Mouse (Mus musculus) forebrain, embryonic 10.5 days (tissue): Measurements from ENCODE around the gene Aarsd1. TPM values are rescaled to one million over a fixed set of nuclear protein-coding genes. Genes with fewer than 3 reads are reported as not detected.
"Not testable (repeated sequence)": the region's sequence is repeated elsewhere in the genome, so short reads cannot be mapped to it uniquely, and the experiment has no call there.

Source experiments
- DNase-seq: peaks from one replicate; pipeline ENCODE4 v3.0.0-alpha.2; 2017; ENCODE audit warnings: low spot score; ENCODE audit errors: extremely low spot score
- H3K27ac ChIP-seq: fragments of 300-500 bp; sonication (generic); 2 replicates; pipeline ENCODE4 v1.5.1; 2016; ENCODE audit warnings: mild to moderate bottlenecking
- H3K27me3 ChIP-seq: fragments of 300-500 bp; sonication (generic); 2 replicates; pipeline ENCODE4 v1.6.1; 2016; ENCODE audit warnings: mild to moderate bottlenecking; ENCODE audit not compliant: poor library complexity, severe bottlenecking
- H3K36me3 ChIP-seq: fragments of 300-500 bp; sonication (generic); replicated peaks from 2 replicates; pipeline ENCODE4 v1.6.1; 2016; ENCODE audit warnings: mild to moderate bottlenecking, moderate library complexity
- H3K4me1 ChIP-seq: fragments of 300-500 bp; sonication (generic); 2 replicates; pipeline ENCODE4 v1.6.1; 2016
- H3K4me3 ChIP-seq: fragments of 300-500 bp; sonication (generic); 2 replicates; pipeline ENCODE4 v1.5.1; 2016; ENCODE audit warnings: mild to moderate bottlenecking, moderate library complexity
- H3K9me3 ChIP-seq: fragments of 300-500 bp; sonication (generic); 2 replicates; pipeline ENCODE4 v1.6.1; 2016; ENCODE audit warnings: mild to moderate bottlenecking, moderate library complexity
- WGBS: fragments of 180-500 bp; shearing (Covaris S2); methylation state at CpG from one replicate; pipeline ENCODE4 v1.1.7; 2016; 5-methylcytosine and 5-hydroxymethylcytosine counted together
- polyA plus RNA-seq: library from polyadenylated mRNA; unstranded; fragments of >200 nt; fragmentation: Nextera tagmentation; extraction: Ambion mirVana; gene quantifications from 2 replicates; pipeline ENCODE4 v1.2.1, GENCODE M21; 2016

Gene Aarsd1
- polyA plus RNA-seq, 1 experiment from 2014 or later: 115 TPM

DNA sequence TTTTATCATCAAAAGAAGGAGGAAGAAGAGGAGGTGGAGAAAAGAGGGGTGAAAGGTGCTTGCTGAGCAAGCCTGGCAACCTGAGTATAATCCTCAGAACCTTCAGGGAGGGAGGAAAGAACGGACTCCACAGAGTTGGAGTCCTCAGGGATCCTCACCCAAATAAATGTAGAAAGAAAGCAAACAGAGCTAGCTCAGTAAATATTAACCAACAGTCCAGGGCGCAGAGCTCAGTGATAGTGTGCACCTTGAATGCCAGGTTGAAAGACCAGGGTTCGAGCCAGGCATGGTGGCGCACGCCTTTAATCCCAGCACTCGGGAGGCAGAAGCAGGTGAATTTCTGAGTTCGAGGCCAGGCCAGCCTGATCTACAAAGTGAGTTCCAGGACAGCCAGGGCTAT, 38.2 kb upstream of the Aarsd1 start:
- 93% methylated on average over 7 of the region's 7 CpGs for WGBS
- DNase-seq: no peak
- no peaks in the 10 kb centered on the region for H3K27me3 ChIP-seq

DNA sequence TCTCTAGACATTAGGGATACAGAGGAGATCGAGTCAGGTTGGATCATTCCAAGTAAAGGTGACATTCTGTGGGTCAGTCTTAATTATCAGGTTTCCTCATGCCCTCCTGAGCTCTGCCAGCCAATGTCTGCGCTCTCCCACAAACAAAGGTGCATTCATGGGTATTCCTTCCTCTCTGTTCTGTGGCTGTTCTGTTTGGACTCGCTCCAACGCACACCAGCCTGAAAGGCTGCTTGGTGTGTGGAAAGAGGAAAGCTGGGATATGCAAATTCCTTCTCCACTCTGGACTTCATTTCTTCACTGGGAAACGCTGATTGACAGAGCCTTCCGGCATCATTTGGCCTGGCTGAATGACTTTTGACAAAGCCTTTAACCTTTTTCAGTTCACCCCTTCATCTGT, 37.3 kb upstream of the Aarsd1 start:
- H3K4me3 ChIP-seq: no peak overlapping the region
- no peak for DNase-seq
- H3K4me1 ChIP-seq: peaks cover 40% of the 10 kb centered on the region
- peaks cover 18% of the 10 kb centered on the region for H3K36me3 ChIP-seq
- 45% methylated on average over 6 of the region's 6 CpGs for WGBS
- peak overlapping the region; percentile 3; the same call in 1 of the 2 replicates for H3K27ac ChIP-seq
- no peaks in the 10 kb centered on the region for H3K27me3 ChIP-seq
- no peaks in the 10 kb centered on the region for H3K9me3 ChIP-seq

More for the DNA sequence above, 38.2 kb upstream of the Aarsd1 start:
- Histone ChIP-seq H3K4me3 (no peak overlapping the region), H3K4me1 (peaks cover 48% of the 10 kb centered on the region), H3K36me3 (peaks cover 27% of the 10 kb centered on the region), H3K9me3 (no peaks in the 10 kb centered on the region), H3K27ac (no peak overlapping the region)

DNA sequence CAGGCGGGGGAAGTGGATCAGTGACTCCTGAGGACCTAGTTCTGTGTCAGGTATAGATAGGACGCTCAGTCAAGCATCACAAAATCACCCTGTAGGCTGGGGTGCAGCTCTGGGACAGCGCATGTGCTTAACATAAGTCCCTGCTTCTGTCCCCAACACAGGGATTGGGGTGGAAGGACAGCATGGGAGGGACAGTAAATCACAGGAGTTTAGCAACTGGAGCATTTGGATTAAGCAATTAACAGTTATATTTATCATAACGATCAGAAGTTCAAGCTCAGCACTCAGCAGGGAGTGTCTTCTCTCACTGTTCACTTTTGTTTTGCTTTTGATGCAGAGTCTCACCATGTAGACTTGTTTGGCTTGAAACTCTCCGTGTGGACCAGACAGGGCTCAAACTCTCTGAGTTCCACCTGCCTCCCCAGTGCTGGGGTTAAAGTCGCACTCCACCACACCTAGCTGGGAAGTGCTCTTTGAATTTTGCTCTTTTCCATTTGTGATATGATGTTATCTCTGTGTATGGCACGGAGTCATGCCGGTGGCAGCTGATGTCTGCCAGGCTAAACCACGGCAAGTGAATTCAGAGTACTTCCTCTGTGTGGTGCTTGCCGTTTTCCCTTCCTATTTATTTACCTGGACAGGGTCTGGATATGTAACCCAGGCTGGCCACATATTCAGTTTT, 34.8 kb upstream of the Aarsd1 start:
- no peaks in the 10 kb centered on the region for H3K27me3 ChIP-seq
- no peak overlapping the region for H3K4me3 ChIP-seq
- H3K4me1 ChIP-seq: peaks cover 32% of the 10 kb centered on the region
- no peaks in the 10 kb centered on the region for H3K36me3 ChIP-seq
- 79% methylated on average over 10 of the region's 10 CpGs for WGBS
- DNase-seq: no peak
- no peak overlapping the region for H3K27ac ChIP-seq
- H3K9me3 ChIP-seq: no peaks in the 10 kb centered on the region

DNA sequence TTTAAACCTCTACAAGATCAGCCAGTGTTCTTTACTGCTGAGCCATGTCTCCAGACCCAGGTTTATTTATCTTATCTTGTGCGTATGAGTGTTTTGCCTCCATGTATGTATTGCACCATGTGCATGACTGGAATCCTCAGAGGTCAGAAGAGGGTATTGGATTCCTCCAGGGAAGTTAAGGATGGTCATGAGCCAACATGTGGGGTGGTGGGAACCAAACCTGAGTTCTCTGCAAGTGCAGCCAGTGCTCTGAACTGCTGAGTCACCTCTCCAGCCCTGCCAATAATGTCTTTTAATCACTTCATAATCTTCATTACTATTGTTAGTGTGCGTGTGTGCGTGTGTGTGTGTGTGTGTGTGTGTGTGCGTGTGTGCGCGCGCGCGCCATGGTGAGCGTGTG, 34.1 kb upstream of the Aarsd1 start:
- WGBS: 95% methylated on average over 10 of the region's 10 CpGs
- H3K36me3 ChIP-seq: peaks cover 4% of the 10 kb centered on the region
- H3K4me1 ChIP-seq: peaks cover 32% of the 10 kb centered on the region
- no peak overlapping the region for H3K27ac ChIP-seq
- no peaks in the 10 kb centered on the region for H3K27me3 ChIP-seq
- H3K4me3 ChIP-seq: no peak overlapping the region
- no peak for DNase-seq
- no peaks in the 10 kb centered on the region for H3K9me3 ChIP-seq

DNA sequence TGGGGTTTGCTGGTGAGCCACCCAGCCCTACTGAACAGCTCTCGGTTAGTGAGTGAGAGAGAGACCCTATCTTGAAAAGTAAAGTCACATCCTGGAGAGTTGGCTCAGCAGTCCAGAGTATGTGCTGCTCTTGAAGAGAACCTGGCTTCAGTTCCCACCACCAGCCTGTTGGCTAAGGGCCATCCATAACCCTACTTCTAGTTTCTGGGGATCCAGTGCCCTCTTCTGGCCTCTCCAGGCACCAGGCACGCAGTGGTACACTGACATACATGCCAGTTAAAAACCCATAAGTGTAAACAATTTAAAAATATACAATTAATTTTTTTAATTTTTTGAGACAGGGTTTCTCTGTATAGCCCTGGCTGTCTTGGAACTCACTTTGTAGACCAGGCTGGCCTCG, 33.0 kb upstream of the Aarsd1 start:
- H3K27ac ChIP-seq: no peak overlapping the region
- H3K4me3 ChIP-seq: no peak overlapping the region
- peaks cover 13% of the 10 kb centered on the region for H3K36me3 ChIP-seq
- H3K4me1 ChIP-seq: peaks cover 27% of the 10 kb centered on the region
- DNase-seq: no peak
- H3K9me3 ChIP-seq: no peaks in the 10 kb centered on the region
- no peaks in the 10 kb centered on the region for H3K27me3 ChIP-seq
- WGBS: 80% methylated on average over 3 of the region's 3 CpGs

DNA sequence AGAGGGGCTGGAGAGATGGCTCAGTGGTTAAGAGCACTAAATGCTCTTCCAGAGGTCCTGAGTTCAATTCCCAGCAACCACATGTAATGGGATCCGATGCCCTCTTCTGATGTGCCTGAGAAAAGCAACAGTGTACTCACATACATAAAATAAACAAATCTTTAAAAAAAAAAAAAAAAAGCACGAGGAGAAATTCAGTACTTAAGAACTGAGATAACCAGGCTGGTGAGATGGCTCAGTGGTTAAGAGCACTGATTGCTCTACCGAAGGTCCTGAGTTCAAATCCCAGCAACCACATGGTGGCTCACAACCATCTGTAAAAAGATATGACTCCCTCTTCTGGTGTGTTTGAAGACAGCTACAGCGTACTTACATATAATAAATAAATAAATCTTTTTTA, 32.2 kb upstream of the Aarsd1 start:
- not testable (repeated sequence) for H3K27ac ChIP-seq, H3K4me3 ChIP-seq, H3K9me3 ChIP-seq, H3K27me3 ChIP-seq, DNase-seq
- 90% methylated on average over 4 of the region's 4 CpGs for WGBS
- Histone ChIP-seq H3K4me1 (peaks cover 23% of the 10 kb centered on the region), H3K36me3 (peaks cover 21% of the 10 kb centered on the region)

DNA sequence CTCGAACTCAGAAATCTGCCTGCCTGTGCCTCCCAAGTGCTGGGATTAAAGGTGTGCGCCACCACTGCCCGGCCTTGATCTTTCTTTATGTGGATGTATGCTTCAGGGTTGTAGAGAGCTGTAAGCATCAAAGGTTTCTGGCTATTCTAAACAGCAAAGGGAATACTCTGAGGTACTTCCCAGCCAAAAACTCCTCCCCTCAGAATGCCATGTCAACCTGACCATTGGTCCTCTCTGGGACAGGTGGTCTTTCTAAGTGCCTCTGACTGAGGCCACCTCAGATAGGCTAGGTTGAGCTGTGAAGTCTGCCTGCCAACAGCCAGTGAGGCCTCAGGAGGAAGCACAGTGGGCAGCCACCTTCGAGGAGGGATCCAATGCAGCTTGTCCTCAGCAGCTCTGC, 31.5 kb upstream of the Aarsd1 start:
- no peak for DNase-seq
- no peaks in the 10 kb centered on the region for H3K9me3 ChIP-seq
- H3K36me3 ChIP-seq: peaks cover 28% of the 10 kb centered on the region
- H3K27ac ChIP-seq: no peak overlapping the region
- H3K27me3 ChIP-seq: no peaks in the 10 kb centered on the region
- H3K4me3 ChIP-seq: peak overlapping the region; percentile 32; the same call in 1 of the 2 replicates
- 88% methylated on average over 4 of the region's 4 CpGs for WGBS
- peaks cover 23% of the 10 kb centered on the region for H3K4me1 ChIP-seq

DNA sequence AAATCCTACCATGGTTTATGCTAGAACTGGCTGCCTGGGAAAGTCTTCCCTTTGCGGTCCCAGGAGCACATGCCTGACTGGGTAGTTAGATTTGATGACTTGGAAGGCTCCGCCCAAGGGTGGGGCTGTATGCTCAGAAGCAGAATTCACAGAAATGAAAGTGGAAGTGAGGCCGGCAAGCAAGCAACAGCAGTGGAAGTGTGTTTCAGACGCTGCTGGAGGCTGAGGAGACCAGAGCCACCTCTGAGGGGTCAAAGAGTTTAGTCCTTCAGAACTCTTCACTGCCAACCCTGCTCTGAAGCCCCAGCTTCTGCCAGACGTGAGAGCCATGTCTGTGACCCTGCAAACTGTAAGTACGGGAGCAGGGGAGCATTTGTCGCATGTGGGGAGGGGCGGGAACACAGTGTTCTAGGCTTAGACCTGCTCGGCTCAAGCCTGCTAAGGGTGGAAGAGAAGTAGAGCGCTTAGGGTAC, 30.9 kb upstream of the Aarsd1 start, which contains the start of gene Ifi35:
TSS of gene Ifi35 (plus strand) at position 134 of the 473 bp plus-strand sequence.
- DNase-seq: no peak
- no peaks in the 10 kb centered on the region for H3K27me3 ChIP-seq
- no peak within 1 kb of the TSS for H3K27ac ChIP-seq
- peaks cover 29% of the 10 kb centered on the region for H3K4me1 ChIP-seq
- peaks cover 34% of the 10 kb centered on the region for H3K36me3 ChIP-seq
- H3K4me3 ChIP-seq: peak within 1 kb of the TSS; percentile 32
- no peaks in the 10 kb centered on the region for H3K9me3 ChIP-seq
- 53% methylated on average over 10 of the region's 10 CpGs for WGBS

DNA sequence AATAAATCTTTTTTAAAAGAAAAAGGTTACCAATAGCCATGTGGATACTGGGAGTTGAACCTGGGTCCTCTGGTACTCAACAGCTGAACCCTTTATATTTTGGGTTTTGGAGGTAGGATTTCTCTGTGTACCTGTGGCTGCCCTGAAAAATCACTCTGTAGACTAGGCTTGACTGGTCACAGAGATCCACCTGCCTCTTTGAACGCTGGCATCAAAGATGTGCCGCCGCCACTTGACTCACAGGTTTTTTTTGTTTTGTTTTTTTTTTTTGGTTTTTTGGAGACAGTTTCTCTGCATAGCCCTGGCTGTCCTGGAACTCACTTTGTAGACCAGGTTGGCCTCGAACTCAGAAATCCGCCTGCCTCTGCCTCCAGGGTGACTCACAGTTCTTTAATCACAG, 30.4 kb upstream of the Aarsd1 start:
- DNase-seq: no peak
- peaks cover 34% of the 10 kb centered on the region for H3K4me1 ChIP-seq
- 89% methylated on average over 5 of the region's 5 CpGs for WGBS

DNA sequence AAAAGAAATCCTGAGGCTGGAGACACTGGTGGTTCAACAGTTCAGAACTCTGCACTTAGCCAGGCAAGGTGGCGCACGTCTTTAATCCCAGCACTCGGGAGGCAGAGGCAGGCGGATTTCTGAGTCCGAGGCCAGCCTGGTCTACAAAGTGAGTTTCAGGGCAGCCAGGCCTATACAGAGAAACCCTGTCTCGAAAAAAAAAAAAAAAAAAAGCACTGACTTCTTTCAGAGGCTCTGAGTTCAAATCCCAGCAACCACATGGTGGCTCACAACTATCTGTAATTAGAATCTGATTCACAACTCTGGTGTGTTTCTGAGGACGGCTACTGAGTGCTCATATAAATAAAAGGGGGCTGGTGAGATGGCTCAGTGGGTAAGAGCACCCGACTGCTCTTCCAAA, 29.4 kb upstream of the Aarsd1 start:
- not testable (repeated sequence) for DNase-seq, H3K27me3 ChIP-seq, H3K27ac ChIP-seq, H3K4me3 ChIP-seq, H3K9me3 ChIP-seq
- peaks cover 39% of the 10 kb centered on the region for H3K36me3 ChIP-seq
- peaks cover 30% of the 10 kb centered on the region for H3K4me1 ChIP-seq
- WGBS: 92% methylated on average over 8 of the region's 8 CpGs

More for the DNA sequence above, 30.4 kb upstream of the Aarsd1 start:
- no peaks in the 10 kb centered on the region for H3K27me3 ChIP-seq
- H3K36me3 ChIP-seq: peaks cover 39% of the 10 kb centered on the region
- peak overlapping the region; percentile 32; the same call in 1 of the 2 replicates for H3K4me3 ChIP-seq
- H3K27ac ChIP-seq: no peak overlapping the region
- no peaks in the 10 kb centered on the region for H3K9me3 ChIP-seq

DNA sequence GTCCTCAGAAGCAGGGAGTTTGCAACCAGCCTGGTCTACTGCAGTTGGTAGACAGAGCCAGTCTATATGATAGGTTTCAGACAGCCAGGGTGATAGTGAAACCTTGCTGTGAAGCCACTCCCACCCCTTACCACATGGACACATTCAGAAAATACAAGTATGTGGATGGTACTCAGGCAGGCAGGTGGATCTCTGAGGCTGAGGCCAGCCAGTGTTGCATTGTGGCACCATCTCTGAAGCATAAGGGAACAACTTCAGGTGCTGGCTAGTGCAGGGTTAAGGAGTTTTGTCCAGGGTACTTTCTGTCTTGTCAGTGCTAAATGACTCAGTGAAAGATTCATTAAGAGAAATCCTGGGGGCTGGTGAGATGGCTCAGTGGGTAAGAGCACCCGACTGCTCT, 28.9 kb upstream of the Aarsd1 start:
- Histone ChIP-seq H3K27me3 (no peaks in the 10 kb centered on the region), H3K9me3 (no peaks in the 10 kb centered on the region), H3K27ac (no peak overlapping the region), H3K4me1 (peaks cover 27% of the 10 kb centered on the region), H3K36me3 (peaks cover 39% of the 10 kb centered on the region), H3K4me3 (no peak overlapping the region)
- 82% methylated on average over 1 of the region's 1 CpGs for WGBS
- no peak for DNase-seq

DNA sequence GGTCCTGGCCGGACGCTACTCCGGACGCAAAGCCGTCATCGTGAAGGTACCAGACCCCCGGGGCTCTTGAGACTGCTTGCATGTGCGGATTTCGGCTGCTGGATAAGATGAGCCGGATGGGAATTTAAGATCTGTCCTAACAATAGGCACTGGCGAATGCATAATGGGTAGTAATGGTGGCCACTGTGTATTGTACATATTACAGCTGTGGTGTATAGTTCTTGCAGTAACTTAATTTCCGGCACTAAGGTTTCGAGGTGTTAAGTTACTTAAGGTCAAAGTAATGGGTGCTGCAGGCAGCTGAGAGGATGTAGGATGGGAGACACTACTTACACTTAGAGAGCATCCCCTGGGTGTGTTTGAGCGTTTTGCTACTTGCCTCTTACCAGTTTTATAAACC, 25.3 kb upstream of the Aarsd1 start:
- DNase-seq: no peak
- WGBS: 2% methylated on average over 14 of the region's 14 CpGs

DNA sequence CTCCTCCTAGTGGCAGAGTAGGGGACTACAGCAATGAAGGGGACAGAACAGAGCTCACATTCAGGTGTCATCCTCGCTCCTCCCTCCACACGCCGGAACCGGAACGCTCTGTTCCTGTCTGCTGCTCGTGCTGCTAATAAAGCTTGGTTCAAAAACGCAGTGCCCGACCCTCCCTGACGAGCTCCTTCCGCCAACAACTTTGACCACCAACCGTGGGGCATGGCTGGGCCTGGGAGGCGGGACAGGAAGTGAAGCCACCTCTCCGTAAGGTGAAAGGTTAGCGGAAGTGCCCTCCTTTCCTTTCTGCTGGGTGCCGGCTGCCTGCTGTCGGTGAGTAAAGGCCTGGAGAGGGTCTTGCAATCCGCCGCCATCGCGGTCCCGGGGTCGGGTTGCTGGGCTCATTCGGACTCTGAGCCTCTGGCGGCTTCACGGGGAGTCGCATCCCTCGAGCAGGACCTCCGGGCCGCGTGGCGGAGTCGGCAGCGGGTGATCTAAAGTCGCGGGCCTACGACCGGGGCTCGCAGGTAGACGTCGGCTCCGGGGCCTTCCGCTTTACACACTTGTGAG, 24.8 kb upstream of the Aarsd1 start, which contains the start of gene Rpl27:
TSS of gene Rpl27 (plus strand) at position 172 of the 567 bp plus-strand sequence.
- peak within 1 kb of the TSS; percentile 98 for H3K27ac ChIP-seq
- H3K27me3 ChIP-seq: no peaks in the 10 kb centered on the region
- peaks cover 21% of the 10 kb centered on the region for H3K4me1 ChIP-seq
- H3K36me3 ChIP-seq: peaks cover 39% of the 10 kb centered on the region
- peak within 1 kb of the TSS; percentile 89 for H3K4me3 ChIP-seq
- DNase-seq: peak; percentile 100
- H3K9me3 ChIP-seq: no peaks in the 10 kb centered on the region
- WGBS: under 1% methylated on average over 42 of the region's 42 CpGs

More for the DNA sequence above, 25.3 kb upstream of the Aarsd1 start:
- Histone ChIP-seq H3K27me3 (no peaks in the 10 kb centered on the region), H3K27ac (peak overlapping the region; percentile 98), H3K4me1 (peaks cover 21% of the 10 kb centered on the region), H3K9me3 (no peaks in the 10 kb centered on the region), H3K36me3 (peaks cover 39% of the 10 kb centered on the region), H3K4me3 (peak overlapping the region; percentile 89)
